Mouse (Mus musculus) heart, postnatal 0 days (tissue): Measurements from ENCODE around the gene Olfr732.

Experiments used
- CTCF ChIP-seq: IDR thresholded peaks from 2 replicates; pipeline ENCODE4 v1.5.1; 2016; ENCODE audit warnings: antibody characterized with exemption, control low read depth, low read depth
- EP300 ChIP-seq: IDR thresholded peaks from 2 replicates; pipeline ENCODE4 v1.6.1; 2016; ENCODE audit warnings: antibody characterized with exemption, low read depth

DNA sequence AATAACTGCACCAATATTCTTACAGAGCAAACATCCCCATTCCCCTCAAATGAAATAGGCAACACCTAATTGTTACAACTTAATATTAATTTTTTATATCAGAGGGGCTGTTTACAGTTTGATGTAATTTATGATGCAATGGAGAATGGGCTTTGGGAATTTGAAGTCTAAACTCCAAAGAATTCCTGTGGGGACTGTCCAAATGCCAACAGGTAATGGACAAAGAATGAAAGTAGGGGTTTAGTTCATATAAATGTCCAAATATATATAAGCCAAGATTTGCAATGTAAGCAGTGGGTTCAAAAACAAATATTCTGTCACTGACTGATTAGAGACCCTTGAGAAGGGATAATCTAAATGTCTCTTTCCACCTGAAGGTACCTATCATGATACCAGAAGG lies 17.4 kb upstream of the Olfr732 start, which contains the start of gene Olfr733:
- TF ChIP-seq CTCF (no peak), EP300 (no peak)
